Mouse (Mus musculus) G1E (cell line): ENCODE results near the gene Cbx7.

Experiments
- CTCF ChIP-seq: IDR thresholded peaks from 2 replicates; pipeline ENCODE4 v1.5.1; 2012; ENCODE audit warnings: low read depth, low read length, inconsistent platforms, mixed read lengths
- GATA1 ChIP-seq: IDR thresholded peaks from 2 replicates; pipeline ENCODE4 v1.6.1; 2012; ENCODE audit warnings: borderline replicate concordance, low read length, inconsistent platforms, mixed read lengths
- GATA2 ChIP-seq: IDR thresholded peaks from 2 replicates; pipeline ENCODE4 v1.6.1; 2012; ENCODE audit warnings: low read depth, low read length, inconsistent platforms, borderline replicate concordance
- POLR2AphosphoS5 ChIP-seq: IDR thresholded peaks from 2 replicates; pipeline ENCODE4 v1.6.1; 2012; ENCODE audit warnings: low read depth, low read length, inconsistent platforms; ENCODE audit not compliant: insufficient replicate concordance
- TAL1 ChIP-seq: conservative IDR thresholded peaks from 2 replicates; pipeline ENCODE4 v1.6.1; 2012; ENCODE audit warnings: low read depth, low read length, inconsistent platforms, mixed read lengths

GRCm38 (mm10) chr15:80013256-80014030 lies 42.5 kb upstream of the Cbx7 start:
- TF ChIP-seq CTCF = no peak
- TF ChIP-seq GATA1 = no peak
- TF ChIP-seq POLR2AphosphoS5 = no peak
- no peak for TF ChIP-seq TAL1
- TF ChIP-seq GATA2 = no peak
